Mouse (Mus musculus): Measurements from ENCODE around the gene Fdxr.

DNA sequence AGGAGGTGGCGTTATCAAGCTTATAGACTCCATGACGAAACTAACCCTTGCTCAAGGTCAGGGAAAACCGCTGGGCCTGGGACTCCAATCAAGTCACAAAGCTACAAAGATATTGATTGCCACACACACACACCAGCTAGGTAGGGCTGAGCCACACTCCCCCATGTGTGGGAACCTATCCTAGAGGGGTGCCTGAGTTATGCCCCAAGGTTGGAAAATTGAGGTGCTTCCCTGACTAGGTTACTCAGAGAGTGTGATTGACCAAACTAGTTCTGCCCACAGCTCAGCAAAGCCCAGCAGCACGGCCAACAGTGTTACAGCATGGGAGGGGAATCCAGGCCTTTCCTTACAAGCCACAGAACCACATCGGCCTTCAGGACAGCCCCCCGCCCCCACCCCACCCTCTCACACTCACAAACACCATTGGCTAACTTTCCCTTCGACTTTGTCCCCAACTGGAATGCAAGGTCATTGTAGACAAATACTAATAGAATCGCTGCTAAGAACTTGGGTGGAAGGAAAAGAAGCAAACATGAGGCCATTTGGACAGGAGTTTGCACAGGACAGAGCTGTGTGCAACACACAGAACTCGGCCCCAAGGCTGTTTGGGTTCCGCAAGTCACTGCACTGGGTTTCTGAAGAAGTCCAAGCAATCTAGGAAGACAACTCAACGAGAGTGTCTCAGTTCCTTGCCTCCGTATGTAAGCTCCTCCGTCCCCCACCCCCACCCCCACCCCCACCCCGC, 16.0 kb upstream of the Fdxr start:
- TF ChIP-seq CTCF (IDR thresholded peaks at IDR 0.05; ENCODE audit: low read depth, low read length) = no peak
- no peak for TF ChIP-seq TAL1 (conservative IDR thresholded peaks at IDR 0.05; ENCODE audit: low read depth, low read length)
- no peak for TF ChIP-seq GATA2 (IDR thresholded peaks at IDR 0.05; ENCODE audit: borderline replicate concordance, low read depth, low read length)
- TF ChIP-seq GATA1 (IDR thresholded peaks at IDR 0.05; ENCODE audit: borderline replicate concordance, low read length) = no peak
- TF ChIP-seq POLR2AphosphoS5 (IDR thresholded peaks at IDR 0.05; ENCODE audit: insufficient replicate concordance, low read depth, low read length) = no peak
